Mouse (Mus musculus) embryo, embryonic 9.5 days (tissue): ENCODE measurements around the gene Crygd.
"Not testable (repeated sequence)": the region's sequence is repeated elsewhere in the genome, so short reads cannot be mapped to it uniquely, and the experiment has no call there.

Experiments
- DNase-seq: peaks from one replicate; pipeline ENCODE4 v3.0.0-alpha.2; 2017; ENCODE audit errors: extremely low spot score

Crygd gene

GRCm38 (mm10) chr1:65063352-65063751 lies at the start of gene Crygd:
Crygd (minus strand) TSS chr1:65063452.
- DNase-seq = no peak

GRCm38 (mm10) chr1:65112807-65113196 lies 49.5 kb upstream of the Crygd start:
- no peak for DNase-seq

- peak; percentile 83 for DNase-seq
Observed at GRCm38 (mm10) chr1:65112031-65112806, 49.0 kb upstream of the Crygd start.

GRCm38 (mm10) chr1:65109756-65110435 lies 46.6 kb upstream of the Crygd start:
- DNase-seq = no peak

- DNase-seq = no peak
Observed at GRCm38 (mm10) chr1:65109196-65109595, 45.9 kb upstream of the Crygd start.

GRCm38 (mm10) chr1:65107654-65108279 lies 44.5 kb upstream of the Crygd start:
- DNase-seq = no peak

GRCm38 (mm10) chr1:65103273-65103672 lies 40.0 kb upstream of the Crygd start, which contains the start of gene Cryga:
Cryga (minus strand) TSS chr1:65103373.
- no peak for DNase-seq

GRCm38 (mm10) chr1:65096953-65097352 lies 33.7 kb upstream of the Crygd start:
- DNase-seq = no peak

- DNase-seq = no peak
Observed at GRCm38 (mm10) chr1:65091566-65091965, 28.3 kb upstream of the Crygd start.

GRCm38 (mm10) chr1:65090370-65090769 lies 27.1 kb upstream of the Crygd start:
- DNase-seq = no peak

- DNase-seq = no peak
Observed at GRCm38 (mm10) chr1:65088567-65089356, 25.5 kb upstream of the Crygd start.

GRCm38 (mm10) chr1:65082188-65082587 lies 18.9 kb upstream of the Crygd start, which contains the start of gene Crygb:
Crygb (minus strand) TSS chr1:65082288.
- DNase-seq = no peak

GRCm38 (mm10) chr1:65075607-65076006 lies 12.4 kb upstream of the Crygd start:
- DNase-seq = no peak

- DNase-seq = no peak
Observed at GRCm38 (mm10) chr1:65073589-65073988, 10.3 kb upstream of the Crygd start, which contains the start of gene Crygc. Crygc (minus strand) TSS chr1:65073689.

- no peak for DNase-seq
Observed at GRCm38 (mm10) chr1:65067842-65068241, 4.6 kb upstream of the Crygd start.

- no peak for DNase-seq
Observed at GRCm38 (mm10) chr1:65064201-65064600, 949 bp upstream of the Crygd start.

- DNase-seq = no peak
Observed at GRCm38 (mm10) chr1:65052140-65052539, 11.1 kb downstream of the Crygd start.

GRCm38 (mm10) chr1:65051696-65052095 lies 11.6 kb downstream of the Crygd start:
- DNase-seq = no peak

GRCm38 (mm10) chr1:65050952-65051351 lies 12.3 kb downstream of the Crygd start, which contains the start of gene Cryge:
Cryge (minus strand) TSS chr1:65051149.
- not testable (repeated sequence) for DNase-seq

- DNase-seq = no peak
Observed at GRCm38 (mm10) chr1:65048781-65049180, 14.5 kb downstream of the Crygd start.

- DNase-seq = no peak
Observed at GRCm38 (mm10) chr1:65046401-65047109, 16.7 kb downstream of the Crygd start.
